Mouse (Mus musculus) CD4-positive, CD25-positive, alpha-beta regulatory T cell, adult 4 months (primary cell): ENCODE measurements at regions not wholly inside any gene's neighbourhood (a gene's known extent, or its start where the extent isn't known, plus 50 kb on each side); places are given as distances from the start of the nearest gene placed in this dataset.
"Not testable (repeated sequence)": the region's sequence is repeated elsewhere in the genome, so short reads cannot be mapped to it uniquely, and the experiment has no call there.

Experiments
- ATAC-seq: one replicate; pipeline ENCODE4 v1.8.0; 2017

GRCm38 (mm10) chr14:53684100-53684499 is 569.8 kb downstream of the Dad1 start:
- not testable (repeated sequence) for ATAC-seq

DNA sequence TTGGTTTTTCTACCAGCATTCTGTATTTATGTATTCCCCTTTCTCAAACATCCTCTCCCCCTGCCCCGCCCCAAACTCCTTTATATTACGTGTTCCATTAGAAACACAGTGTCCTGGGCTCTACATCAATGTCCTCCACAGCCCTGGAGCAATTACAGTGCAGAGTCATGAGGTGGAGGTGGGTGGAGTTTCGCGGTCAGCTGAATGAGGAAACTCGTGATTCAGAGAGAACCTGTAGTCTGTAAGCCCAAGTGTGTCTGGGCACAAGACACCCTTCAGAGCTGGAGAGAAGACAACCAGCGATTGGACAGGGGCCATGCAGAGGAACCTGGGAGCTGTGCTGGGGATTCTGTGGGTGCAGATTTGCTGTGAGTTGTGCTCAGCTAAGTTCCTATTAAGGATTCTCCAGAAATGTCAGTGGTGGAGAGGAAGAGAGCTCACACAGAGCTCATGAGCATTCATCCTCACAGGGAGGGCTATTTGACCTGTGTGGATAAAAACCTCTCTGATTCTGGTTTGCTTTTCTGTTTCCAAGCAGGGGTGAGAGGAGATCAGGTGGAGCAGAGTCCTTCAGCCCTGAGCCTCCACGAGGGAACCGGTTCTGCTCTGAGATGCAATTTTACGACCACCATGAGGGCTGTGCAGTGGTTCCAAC is 570.4 kb downstream of the Dad1 start:
- peak; percentile 76 for ATAC-seq

- ATAC-seq = not testable (repeated sequence)
These were observed 571.2 kb downstream of the Dad1 start for GRCm38 (mm10) chr14:53682679-53683078.

- not testable (repeated sequence) for ATAC-seq
These were observed 572.6 kb downstream of the Dad1 start for GRCm38 (mm10) chr14:53681320-53681719.

GRCm38 (mm10) chr14:53665681-53666080 is 588.2 kb downstream of the Dad1 start:
- ATAC-seq = not testable (repeated sequence)

GRCm38 (mm10) chr14:53662700-53663355 is 591.1 kb downstream of the Dad1 start:
- ATAC-seq = not testable (repeated sequence)

- ATAC-seq = peak; percentile 61
These were observed 599.2 kb downstream of the Dad1 start for GRCm38 (mm10) chr14:53654669-53655068.

GRCm38 (mm10) chr14:53651061-53651460 is 602.8 kb downstream of the Dad1 start:
- ATAC-seq = not testable (repeated sequence)

DNA sequence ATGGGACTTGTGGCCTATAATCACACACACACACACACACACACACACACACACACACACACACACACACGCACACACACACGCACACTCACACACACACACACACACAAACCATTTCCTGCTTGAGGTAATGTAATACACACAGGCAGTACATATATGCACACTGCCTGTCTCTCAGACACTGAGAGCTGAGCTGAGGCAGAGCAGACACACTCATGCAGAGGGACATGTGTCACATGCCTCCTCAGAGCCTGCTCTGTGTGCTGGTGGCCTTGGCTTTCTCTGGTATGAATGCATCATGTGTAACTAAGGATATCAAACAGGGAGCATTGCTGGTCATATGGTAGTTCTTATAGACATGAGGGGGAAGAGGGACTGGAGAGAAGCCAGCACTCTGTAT is 604.7 kb downstream of the Dad1 start:
- peak; percentile 85 for ATAC-seq

DNA sequence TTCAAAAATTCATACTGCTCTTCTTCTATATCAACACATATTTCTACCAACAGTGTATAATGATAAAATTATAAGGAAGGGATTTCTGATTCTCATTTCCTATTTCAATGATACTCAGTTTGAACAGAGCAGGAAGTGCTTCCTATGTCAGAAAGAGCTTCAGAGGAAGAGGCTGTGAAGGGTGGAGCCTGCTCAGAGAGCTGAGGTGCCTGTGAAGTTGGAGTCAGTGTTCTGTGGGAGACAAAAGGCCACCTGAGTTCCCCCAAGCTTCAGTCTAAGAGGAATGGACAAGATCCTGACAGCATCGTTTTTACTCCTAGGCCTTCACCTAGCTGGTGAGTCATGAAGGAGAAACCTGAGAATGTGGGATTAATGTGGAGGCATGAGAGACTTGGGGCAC is 613.5 kb downstream of the Dad1 start:
- ATAC-seq = not testable (repeated sequence)

DNA sequence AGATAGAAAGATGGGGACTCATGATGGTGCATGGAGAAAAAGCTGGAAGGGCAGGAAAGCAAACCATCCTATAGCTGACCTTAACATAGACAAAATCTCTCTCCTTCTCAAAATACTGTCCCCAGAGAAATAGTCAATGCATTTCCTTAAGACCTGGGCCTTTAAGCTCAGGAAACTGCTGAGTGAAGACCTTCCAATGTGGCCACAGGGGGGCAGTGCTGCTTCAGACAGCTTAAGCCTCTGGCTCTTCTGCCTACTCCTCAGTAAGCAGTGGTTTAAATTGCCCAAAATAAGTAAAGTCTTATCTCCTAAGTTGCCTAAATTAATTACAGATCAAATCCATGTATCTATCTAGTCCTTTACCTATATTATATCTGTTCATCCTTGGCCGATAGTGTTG is 616.2 kb downstream of the Dad1 start:
- ATAC-seq = peak; percentile 62

DNA sequence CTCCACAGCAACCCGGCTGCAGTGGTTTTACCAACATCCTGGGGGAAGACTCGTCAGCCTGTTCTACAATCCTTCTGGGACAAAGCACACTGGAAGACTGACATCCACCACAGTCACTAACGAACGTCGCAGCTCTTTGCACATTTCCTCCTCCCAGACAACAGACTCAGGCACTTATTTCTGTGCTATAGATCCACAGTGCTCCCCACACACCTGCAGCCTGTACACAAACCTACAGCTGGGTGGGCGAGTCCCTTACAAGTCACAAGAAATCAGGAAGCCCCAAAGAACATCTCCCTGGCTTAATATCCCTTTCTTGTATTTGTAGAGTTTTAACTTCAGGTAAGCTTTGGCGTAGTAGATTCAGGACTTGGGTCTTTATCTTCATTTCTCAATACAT is 618.7 kb downstream of the Dad1 start:
- ATAC-seq = not testable (repeated sequence)

DNA sequence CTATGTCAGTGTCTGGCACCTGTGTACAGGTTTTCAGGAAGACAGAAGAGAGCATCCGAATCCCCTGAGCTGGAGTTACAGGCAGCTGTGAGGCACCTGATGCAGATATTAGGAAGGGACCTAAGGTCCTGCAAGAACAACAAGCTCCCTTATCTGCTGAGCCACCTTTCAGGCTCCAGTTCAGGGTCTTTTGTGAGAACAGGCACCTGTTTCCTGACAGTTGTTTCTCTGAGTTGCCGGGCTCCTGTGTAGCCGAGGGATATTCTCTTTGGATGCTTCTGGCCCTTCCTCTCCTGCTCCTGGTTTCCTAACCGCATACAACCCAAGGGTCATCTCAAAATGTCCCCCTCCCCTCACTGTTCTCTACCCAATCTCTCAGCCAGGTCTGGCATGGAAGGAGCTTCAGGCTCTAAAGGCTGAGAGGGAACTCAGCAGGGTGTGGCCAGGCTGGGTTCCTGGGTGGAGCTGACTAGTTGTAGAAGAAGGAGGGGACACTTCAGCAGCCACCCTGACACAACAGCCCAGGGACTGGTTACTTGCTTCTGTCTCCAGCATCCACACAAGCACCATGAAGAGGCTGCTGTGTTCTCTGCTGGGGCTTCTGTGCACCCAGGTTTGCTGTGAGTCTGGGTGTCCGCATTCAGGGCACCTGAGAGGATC is 619.5 kb downstream of the Dad1 start:
- ATAC-seq = not testable (repeated sequence)

DNA sequence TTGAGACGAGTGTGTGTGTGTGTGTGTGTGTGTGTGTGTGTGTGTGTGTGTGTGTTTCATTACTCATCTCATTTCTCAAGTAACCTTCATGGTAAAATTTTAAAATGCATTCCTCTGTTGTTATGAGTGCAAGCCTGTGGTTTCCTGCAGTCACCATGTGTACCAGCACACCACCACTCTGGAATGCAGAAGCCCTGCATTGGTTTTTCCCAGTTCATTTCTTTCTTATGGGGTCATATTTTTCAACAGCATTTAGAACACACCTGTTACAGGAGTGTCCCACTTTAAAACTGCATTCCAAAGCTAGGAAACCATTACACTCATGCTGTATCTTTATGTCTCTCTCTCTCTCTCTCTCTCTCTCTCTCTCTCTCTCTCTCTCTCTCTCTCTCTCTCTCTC is 620.2 kb downstream of the Dad1 start:
- ATAC-seq = not testable (repeated sequence)

DNA sequence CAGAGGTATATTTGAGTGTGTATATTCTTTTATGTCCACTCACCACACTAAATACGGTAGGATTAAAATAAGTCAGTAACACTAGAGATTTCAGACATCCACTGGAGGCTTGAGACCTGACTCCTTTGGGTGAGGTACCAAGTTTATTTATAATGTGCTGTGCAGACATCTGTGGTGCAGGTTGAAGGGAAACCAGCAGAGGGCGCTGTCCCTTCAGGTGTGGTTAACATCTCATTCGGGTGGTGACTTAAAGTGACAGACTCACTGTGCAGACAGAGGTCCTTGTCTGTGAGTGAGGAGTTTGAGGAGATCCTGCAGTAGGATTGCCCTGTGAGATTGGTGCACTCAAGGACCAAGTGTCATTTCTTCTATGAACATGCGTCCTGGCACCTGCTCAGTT is 632.5 kb downstream of the Dad1 start:
- ATAC-seq = not testable (repeated sequence)

DNA sequence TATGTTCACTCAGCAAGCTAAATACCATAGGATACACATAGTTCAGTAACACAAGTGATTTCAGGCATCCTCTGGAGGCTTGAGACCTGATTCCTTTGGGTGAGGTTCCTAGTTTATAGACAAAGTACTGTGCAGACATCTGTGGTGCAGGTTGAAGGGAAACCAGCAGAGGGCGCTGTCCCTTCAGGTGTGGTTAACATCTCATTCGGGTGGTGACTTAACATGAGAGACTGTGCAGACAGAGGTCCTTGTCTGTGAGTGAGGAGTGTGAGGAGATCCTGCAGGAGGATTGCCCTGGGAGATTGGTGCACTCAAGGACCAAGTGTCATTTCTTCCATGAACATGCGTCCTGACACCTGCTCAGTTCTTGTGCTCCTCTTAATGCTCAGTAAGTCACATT is 637.8 kb downstream of the Dad1 start:
- ATAC-seq = not testable (repeated sequence)

DNA sequence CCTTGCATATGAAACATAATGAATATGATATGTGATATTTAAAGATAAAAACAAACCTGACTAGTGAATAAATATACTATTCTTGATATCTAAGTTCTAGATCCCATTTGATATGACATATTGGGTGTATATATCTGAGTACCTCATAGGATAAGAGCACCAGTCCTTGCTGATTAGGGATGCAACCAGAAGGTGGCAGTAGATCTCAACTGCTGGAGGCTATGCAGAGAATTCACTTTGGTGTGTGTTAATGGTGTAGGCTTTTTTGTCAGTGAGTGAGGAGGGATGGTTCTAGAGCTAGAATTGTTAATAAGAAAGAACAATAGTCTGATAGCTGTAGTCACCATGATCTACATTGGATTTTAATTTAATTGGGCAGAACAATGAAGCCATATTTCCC is 639.6 kb downstream of the Dad1 start:
- no peak for ATAC-seq

DNA sequence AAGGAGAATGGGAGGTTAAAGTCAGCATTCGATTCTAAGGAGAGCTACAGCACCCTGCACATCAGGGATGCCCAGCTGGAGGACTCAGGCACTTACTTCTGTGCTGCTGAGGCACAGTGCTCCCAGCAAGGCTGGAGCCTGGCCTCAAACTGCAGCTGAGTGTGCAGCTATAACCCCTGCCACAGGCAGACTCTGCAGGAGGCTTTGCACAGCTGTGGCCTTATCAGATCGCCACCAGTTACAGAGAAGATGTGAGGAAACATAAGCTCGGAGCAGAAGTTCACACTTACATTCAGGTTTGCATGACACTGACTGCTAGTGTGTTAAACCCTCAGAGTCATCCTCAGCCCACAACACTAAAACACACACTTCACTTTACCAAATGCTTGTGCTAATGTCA is 654.6 kb downstream of the Dad1 start:
- not testable (repeated sequence) for ATAC-seq

- not testable (repeated sequence) for ATAC-seq
These were observed 656.6 kb downstream of the Dad1 start for GRCm38 (mm10) chr14:53597287-53597686.

DNA sequence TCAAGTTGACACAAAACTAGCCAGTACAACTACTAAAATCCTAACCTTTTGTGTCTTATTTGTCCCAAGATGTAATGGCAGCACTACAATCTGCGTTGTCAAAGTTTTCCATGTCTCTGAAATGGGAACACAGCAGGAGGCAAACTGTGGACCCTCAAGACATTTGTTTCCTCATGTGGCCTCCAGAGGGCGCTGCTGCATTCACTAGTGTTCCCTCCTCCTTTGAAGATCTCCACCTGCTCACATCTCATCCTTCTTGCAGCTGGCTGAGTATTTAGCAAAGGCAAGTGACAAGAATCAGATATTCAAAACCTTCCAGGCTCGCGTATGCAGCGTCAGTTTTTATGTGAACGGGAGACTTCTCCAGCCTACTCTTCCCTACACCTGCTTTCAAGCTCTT is 663.3 kb downstream of the Dad1 start:
- not testable (repeated sequence) for ATAC-seq

- not testable (repeated sequence) for ATAC-seq
These were observed 671.4 kb downstream of the Dad1 start for GRCm38 (mm10) chr14:53582528-53582927.

GRCm38 (mm10) chr14:53581734-53582133 is 672.2 kb downstream of the Dad1 start:
- ATAC-seq = peak; percentile 43

DNA sequence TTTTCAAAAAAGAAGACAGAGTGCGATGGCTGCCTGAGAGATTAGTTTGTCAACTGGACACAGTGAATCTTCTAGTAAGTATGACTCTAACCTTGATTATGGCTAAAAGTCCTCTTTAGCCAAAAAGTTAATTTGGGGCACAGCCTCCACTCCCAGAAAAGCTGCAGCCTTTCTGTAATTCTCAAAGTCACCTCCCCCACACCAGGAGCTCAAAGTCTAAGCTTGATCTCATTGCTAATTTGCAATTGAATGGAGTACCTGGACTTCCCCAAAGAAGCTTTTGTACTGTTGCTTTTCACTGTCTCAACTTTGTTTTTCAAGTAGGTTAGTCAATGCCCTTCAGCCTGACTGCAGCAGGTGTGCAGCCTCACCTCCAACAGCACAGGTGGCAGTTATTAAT is 677.0 kb downstream of the Dad1 start:
- not testable (repeated sequence) for ATAC-seq

DNA sequence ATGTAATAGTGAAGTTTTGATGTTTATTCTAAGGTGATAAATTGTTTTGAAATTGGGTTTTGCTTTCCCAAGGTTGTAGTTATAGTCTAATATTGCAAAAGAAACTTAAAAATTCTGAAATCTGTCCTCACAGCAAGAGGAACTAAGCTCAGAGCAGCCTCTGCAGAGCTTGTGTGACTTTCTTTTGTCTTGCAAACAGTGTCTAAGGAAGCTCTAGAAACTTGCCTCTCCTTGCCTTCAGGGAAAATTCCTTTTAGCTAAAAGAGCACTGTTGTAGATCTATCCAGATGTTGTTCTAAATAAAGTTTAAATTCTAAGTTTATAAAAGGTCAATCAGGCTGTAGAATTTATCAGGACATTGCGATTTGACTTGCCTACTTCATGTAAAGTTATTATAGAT is 681.2 kb downstream of the Dad1 start:
- not testable (repeated sequence) for ATAC-seq
